Mouse (Mus musculus): Measurements from ENCODE around the gene Rasgef1b. TPM values are rescaled to one million over a fixed set of nuclear protein-coding genes. Genes with fewer than 3 reads are reported as not detected.
A peak's percentile ranks its signal among the peaks of the same experiment; 100 is the strongest.

Gene Rasgef1b
- polyA plus RNA-seq, 1 experiment = 1.00 TPM

GRCm38 (mm10) chr5:99339790-99340189 lies 389.1 kb downstream of the Rasgef1b start:
- 49% methylated on average over 15 of the region's 15 CpGs for WGBS
- no peak overlapping the region for H3K4me3 ChIP-seq (replicated peaks; ENCODE audit: control insufficient read depth, low read depth, low read length)
- H3K27ac ChIP-seq (ENCODE audit: control insufficient read depth, insufficient read depth, low read depth, low read length, poor library complexity) = peak overlapping the region; percentile 29; the same call in 1 of the 2 replicates
- TF ChIP-seq POLR2A (IDR thresholded peaks at IDR 0.05; ENCODE audit: borderline replicate concordance, control insufficient read depth, low read depth, low read length) = no peak
- no peak for TF ChIP-seq CTCF (IDR thresholded peaks at IDR 0.05; ENCODE audit: control insufficient read depth, insufficient read depth, low read length)
- H3K4me1 ChIP-seq (ENCODE audit: control insufficient read depth, insufficient read depth, low read length) = no peaks in the 10 kb centered on the region; the same call in 1 of the 2 replicates

- Histone ChIP-seq H3K4me1 (ENCODE audit: control insufficient read depth, insufficient read depth, low read length) (no peaks in the 10 kb centered on the region; the same call in 1 of the 2 replicates), H3K4me3 (replicated peaks; ENCODE audit: control insufficient read depth, low read depth, low read length) (no peak overlapping the region), H3K27ac (ENCODE audit: control insufficient read depth, insufficient read depth, low read depth, low read length, poor library complexity) (no peak overlapping the region)
- 88% methylated on average over 6 of the region's 6 CpGs for WGBS
- no peak for TF ChIP-seq CTCF (IDR thresholded peaks at IDR 0.05; ENCODE audit: control insufficient read depth, insufficient read depth, low read length)
- TF ChIP-seq POLR2A (IDR thresholded peaks at IDR 0.05; ENCODE audit: borderline replicate concordance, control insufficient read depth, low read depth, low read length) = no peak
Observed at GRCm38 (mm10) chr5:99338826-99339225, 390.0 kb downstream of the Rasgef1b start.

- Histone ChIP-seq H3K27ac (ENCODE audit: control insufficient read depth, insufficient read depth, low read depth, low read length, poor library complexity) (no peak overlapping the region), H3K4me3 (replicated peaks; ENCODE audit: control insufficient read depth, low read depth, low read length) (no peak overlapping the region), H3K4me1 (ENCODE audit: control insufficient read depth, insufficient read depth, low read length) (no peaks in the 10 kb centered on the region; the same call in 1 of the 2 replicates)
- TF ChIP-seq CTCF (IDR thresholded peaks at IDR 0.05; ENCODE audit: control insufficient read depth, insufficient read depth, low read length) (no peak), POLR2A (IDR thresholded peaks at IDR 0.05; ENCODE audit: borderline replicate concordance, control insufficient read depth, low read depth, low read length) (no peak)
- 2% methylated on average over 11 of the region's 11 CpGs for WGBS
Observed at GRCm38 (mm10) chr5:99336427-99336826, 392.4 kb downstream of the Rasgef1b start.

- WGBS = 36% methylated on average over 5 of the region's 5 CpGs
- Histone ChIP-seq H3K4me1 (ENCODE audit: control insufficient read depth, insufficient read depth, low read length) (no peaks in the 10 kb centered on the region; the same call in 1 of the 2 replicates), H3K4me3 (replicated peaks; ENCODE audit: control insufficient read depth, low read depth, low read length) (no peak overlapping the region), H3K27ac (ENCODE audit: control insufficient read depth, insufficient read depth, low read depth, low read length, poor library complexity) (no peak overlapping the region)
- TF ChIP-seq CTCF (IDR thresholded peaks at IDR 0.05; ENCODE audit: control insufficient read depth, insufficient read depth, low read length) = no peak
- TF ChIP-seq POLR2A (IDR thresholded peaks at IDR 0.05; ENCODE audit: borderline replicate concordance, control insufficient read depth, low read depth, low read length) = no peak
Observed at GRCm38 (mm10) chr5:99334017-99334416, 394.8 kb downstream of the Rasgef1b start.

GRCm38 (mm10) chr5:99332021-99332420 lies 396.8 kb downstream of the Rasgef1b start:
- 70% methylated on average over 2 of the region's 2 CpGs for WGBS
- no peak for TF ChIP-seq CTCF (IDR thresholded peaks at IDR 0.05; ENCODE audit: control insufficient read depth, insufficient read depth, low read length)
- TF ChIP-seq POLR2A (IDR thresholded peaks at IDR 0.05; ENCODE audit: borderline replicate concordance, control insufficient read depth, low read depth, low read length) = no peak
- Histone ChIP-seq H3K4me1 (ENCODE audit: control insufficient read depth, insufficient read depth, low read length) (no peaks in the 10 kb centered on the region; the same call in 1 of the 2 replicates), H3K27ac (ENCODE audit: control insufficient read depth, insufficient read depth, low read depth, low read length, poor library complexity) (no peak overlapping the region), H3K4me3 (replicated peaks; ENCODE audit: control insufficient read depth, low read depth, low read length) (no peak overlapping the region)

- Histone ChIP-seq H3K4me1 (ENCODE audit: control insufficient read depth, insufficient read depth, low read length) (no peaks in the 10 kb centered on the region; the same call in 1 of the 2 replicates), H3K27ac (ENCODE audit: control insufficient read depth, insufficient read depth, low read depth, low read length, poor library complexity) (no peak overlapping the region), H3K4me3 (replicated peaks; ENCODE audit: control insufficient read depth, low read depth, low read length) (no peak overlapping the region)
- TF ChIP-seq POLR2A (IDR thresholded peaks at IDR 0.05; ENCODE audit: borderline replicate concordance, control insufficient read depth, low read depth, low read length) (no peak), CTCF (IDR thresholded peaks at IDR 0.05; ENCODE audit: control insufficient read depth, insufficient read depth, low read length) (no peak)
- 71% methylated on average over 6 of the region's 6 CpGs for WGBS
Observed at GRCm38 (mm10) chr5:99329065-99329464, 399.8 kb downstream of the Rasgef1b start.

- Histone ChIP-seq H3K4me3 (replicated peaks; ENCODE audit: control insufficient read depth, low read depth, low read length) (no peak overlapping the region), H3K27ac (ENCODE audit: control insufficient read depth, insufficient read depth, low read depth, low read length, poor library complexity) (no peak overlapping the region), H3K4me1 (ENCODE audit: control insufficient read depth, insufficient read depth, low read length) (no peaks in the 10 kb centered on the region; the same call in 1 of the 2 replicates)
- 71% methylated on average over 2 of the region's 2 CpGs for WGBS
- no peak for TF ChIP-seq POLR2A (IDR thresholded peaks at IDR 0.05; ENCODE audit: borderline replicate concordance, control insufficient read depth, low read depth, low read length)
- TF ChIP-seq CTCF (IDR thresholded peaks at IDR 0.05; ENCODE audit: control insufficient read depth, insufficient read depth, low read length) = no peak
Observed at GRCm38 (mm10) chr5:99327019-99327418, 401.8 kb downstream of the Rasgef1b start.

GRCm38 (mm10) chr5:99325301-99325700 lies 403.6 kb downstream of the Rasgef1b start:
- Histone ChIP-seq H3K4me3 (replicated peaks; ENCODE audit: control insufficient read depth, low read depth, low read length) (no peak overlapping the region), H3K4me1 (ENCODE audit: control insufficient read depth, insufficient read depth, low read length) (no peaks in the 10 kb centered on the region; the same call in 1 of the 2 replicates), H3K27ac (ENCODE audit: control insufficient read depth, insufficient read depth, low read depth, low read length, poor library complexity) (no peak overlapping the region)
- TF ChIP-seq POLR2A (IDR thresholded peaks at IDR 0.05; ENCODE audit: borderline replicate concordance, control insufficient read depth, low read depth, low read length) = no peak
- TF ChIP-seq CTCF (IDR thresholded peaks at IDR 0.05; ENCODE audit: control insufficient read depth, insufficient read depth, low read length) = no peak

GRCm38 (mm10) chr5:99320783-99321182 lies 408.1 kb downstream of the Rasgef1b start:
- 65% methylated on average over 4 of the region's 4 CpGs for WGBS
- H3K4me3 ChIP-seq (replicated peaks; ENCODE audit: control insufficient read depth, low read depth, low read length) = no peak overlapping the region
- H3K27ac ChIP-seq (ENCODE audit: control insufficient read depth, insufficient read depth, low read depth, low read length, poor library complexity) = no peak overlapping the region
- H3K4me1 ChIP-seq (ENCODE audit: control insufficient read depth, insufficient read depth, low read length) = no peaks in the 10 kb centered on the region; the same call in 1 of the 2 replicates
- TF ChIP-seq CTCF (IDR thresholded peaks at IDR 0.05; ENCODE audit: control insufficient read depth, insufficient read depth, low read length) = no peak
